Mouse (Mus musculus) cortical plate, adult 2 months (tissue): Measurements from ENCODE around the gene Adamts16.

Experiments
- CTCF ChIP-seq: fragments of 200-500 bp; IDR thresholded peaks from 2 replicates; pipeline ENCODE4 v1.5.1; 2011; ENCODE audit warnings: mild to moderate bottlenecking, control low read depth, low read length; ENCODE audit not compliant: insufficient read depth; ENCODE audit errors: extremely low read depth
- POLR2A ChIP-seq: fragments of 200-500 bp; IDR thresholded peaks from 2 replicates; pipeline ENCODE4 v1.6.1; 2011; ENCODE audit warnings: mild to moderate bottlenecking, low read length, control low read depth; ENCODE audit not compliant: insufficient read depth; ENCODE audit errors: extremely low read depth

- TF ChIP-seq CTCF (no peak), POLR2A (no peak)
Measured at GRCm38 (mm10) chr13:70877550-70877913, 35.9 kb upstream of the Adamts16 start.
